Mouse (Mus musculus) G1E (cell line): ENCODE results near the gene Csdc2. TPM values are rescaled to one million over a fixed set of nuclear protein-coding genes. Genes with fewer than 3 reads are reported as not detected.

Experiments
- ATAC-seq: 2 replicates; pipeline ENCODE4 v1.8.0; 2016; ENCODE audit warnings: mild to moderate bottlenecking; ENCODE audit not compliant: insufficient number of reproducible peaks, poor library complexity, low FRiP score, severe bottlenecking; ENCODE audit errors: extremely low read depth
- DNase-seq: peaks from one replicate; pipeline ENCODE4 v3.0.0; 2012; ENCODE audit warnings: low spot score
- H3K27me3 ChIP-seq: 2 replicates; pipeline ENCODE4 v1.6.1; 2012; ENCODE audit warnings: mild to moderate bottlenecking, low read length, inconsistent platforms; ENCODE audit not compliant: insufficient read depth
- H3K36me3 ChIP-seq: replicated peaks from 2 replicates; pipeline ENCODE3; 2012; ENCODE audit warnings: mild to moderate bottlenecking, inconsistent platforms
- H3K4me1 ChIP-seq: 2 replicates; pipeline ENCODE4 v1.6.1; 2012; ENCODE audit warnings: low read depth, low read length, inconsistent platforms, mixed read lengths; ENCODE audit not compliant: insufficient read depth
- H3K4me3 ChIP-seq: 2 replicates; pipeline ENCODE4 v1.5.1; 2012; ENCODE audit warnings: low read depth, mild to moderate bottlenecking, inconsistent platforms, low read length, moderate library complexity, mixed read lengths
- H3K9me3 ChIP-seq: replicated peaks from 2 replicates; pipeline ENCODE4 v1.6.1; 2012; ENCODE audit warnings: inconsistent platforms
- CTCF ChIP-seq: IDR thresholded peaks from 2 replicates; pipeline ENCODE4 v1.5.1; 2012; ENCODE audit warnings: low read depth, low read length, inconsistent platforms, mixed read lengths
- GATA1 ChIP-seq: IDR thresholded peaks from 2 replicates; pipeline ENCODE4 v1.6.1; 2012; ENCODE audit warnings: borderline replicate concordance, low read length, inconsistent platforms, mixed read lengths
- GATA2 ChIP-seq: IDR thresholded peaks from 2 replicates; pipeline ENCODE4 v1.6.1; 2012; ENCODE audit warnings: low read depth, low read length, inconsistent platforms, borderline replicate concordance
- POLR2AphosphoS5 ChIP-seq: IDR thresholded peaks from 2 replicates; pipeline ENCODE4 v1.6.1; 2012; ENCODE audit warnings: low read depth, low read length, inconsistent platforms; ENCODE audit not compliant: insufficient replicate concordance
- TAL1 ChIP-seq: conservative IDR thresholded peaks from 2 replicates; pipeline ENCODE4 v1.6.1; 2012; ENCODE audit warnings: low read depth, low read length, inconsistent platforms, mixed read lengths
- polyA plus RNA-seq: library from polyadenylated mRNA; stranded (reverse); fragments of >175 nt; gene quantifications from 2 replicates; pipeline ENCODE4 v1.2.3, GENCODE M21; 2012
- total RNA-seq, 2 experiments: library from RNA; stranded (forward) in 1 of 2; stranded (reverse) in 1 of 2; fragments of 200-1000 nt in 1 of 2; fragments of >200 nt in 1 of 2; fragmentation: Nextera tagmentation in 1 of 2; gene quantifications; 2 replicates each; pipeline ENCODE4 v1.2.3; 2014 to 2017

The Csdc2 gene
- total and polyA plus RNA-seq, 3 experiments, result not detected

GRCm38 (mm10) chr15:81993992-81994391 is 57.4 kb downstream of the Csdc2 start:
- H3K9me3 ChIP-seq, result peaks cover 4% of the 10 kb centered on the region; the same call in 1 of the 2 replicates
- DNase-seq, result no peak
- H3K4me3 ChIP-seq, result no peak overlapping the region
- peaks cover 18% of the 10 kb centered on the region for H3K4me1 ChIP-seq
- H3K27me3 ChIP-seq, result no peaks in the 10 kb centered on the region
- H3K36me3 ChIP-seq, result peaks cover 72% of the 10 kb centered on the region
- ATAC-seq, result no peak
- TF ChIP-seq GATA2 (no peak), POLR2AphosphoS5 (no peak), GATA1 (no peak), TAL1 (no peak), CTCF (no peak)

Other genes with a start within 250 kb of the Csdc2 start
- not detected in 2 replicates for gene Chadl, start 239.5 kb upstream of the Csdc2 start, total RNA-seq (2014; fragmentation: Nextera tagmentation)
- 0.05 and 0.17 TPM in 2 replicates for gene Chadl, start 239.5 kb upstream of the Csdc2 start, total RNA-seq (2017)
- not detected in 2 replicates for gene Chadl, start 239.5 kb upstream of the Csdc2 start, polyA plus RNA-seq
- gene Zc3h7b, start 191.7 kb upstream of the Csdc2 start, total RNA-seq (2014; fragmentation: Nextera tagmentation), result 37.5 and 39.8 TPM in 2 replicates
- gene Zc3h7b, start 191.7 kb upstream of the Csdc2 start, total RNA-seq (2017), result 14.2 and 14.3 TPM in 2 replicates
- gene Zc3h7b, start 191.7 kb upstream of the Csdc2 start, polyA plus RNA-seq, result 66.6 and 76.7 TPM in 2 replicates
- gene Rangap1, start 191.2 kb upstream of the Csdc2 start, total RNA-seq (2014; fragmentation: Nextera tagmentation), result 58.2 and 71.6 TPM in 2 replicates
- gene Rangap1, start 191.2 kb upstream of the Csdc2 start, total RNA-seq (2017), result 114 and 115 TPM in 2 replicates
- 183 and 245 TPM in 2 replicates for gene Rangap1, start 191.2 kb upstream of the Csdc2 start, polyA plus RNA-seq
- gene Tef, start 134.3 kb upstream of the Csdc2 start, total RNA-seq (2014; fragmentation: Nextera tagmentation), result 23.2 and 28.1 TPM in 2 replicates
- 61.5 and 61.7 TPM in 2 replicates for gene Tef, start 134.3 kb upstream of the Csdc2 start, total RNA-seq (2017)
- 69.5 and 75.8 TPM in 2 replicates for gene Tef, start 134.3 kb upstream of the Csdc2 start, polyA plus RNA-seq
- gene Tob2, start 78.0 kb upstream of the Csdc2 start, total RNA-seq (2014; fragmentation: Nextera tagmentation), result 30.4 and 32.3 TPM in 2 replicates
- 8.5 and 9.9 TPM in 2 replicates for gene Tob2, start 78.0 kb upstream of the Csdc2 start, total RNA-seq (2017)
- 35.4 and 37.5 TPM in 2 replicates for gene Tob2, start 78.0 kb upstream of the Csdc2 start, polyA plus RNA-seq
- gene Phf5a, start 64.8 kb upstream of the Csdc2 start, total RNA-seq (2014; fragmentation: Nextera tagmentation), result 79.6 and 81.9 TPM in 2 replicates
- gene Phf5a, start 64.8 kb upstream of the Csdc2 start, total RNA-seq (2017), result 99.2 and 121 TPM in 2 replicates
- gene Phf5a, start 64.8 kb upstream of the Csdc2 start, polyA plus RNA-seq, result 8.0 and 10.3 TPM in 2 replicates
- gene Aco2, start 64.5 kb upstream of the Csdc2 start, total RNA-seq (2014; fragmentation: Nextera tagmentation), result 152 and 177 TPM in 2 replicates
- gene Aco2, start 64.5 kb upstream of the Csdc2 start, total RNA-seq (2017), result 124 and 140 TPM in 2 replicates
- 142 TPM in 2 replicates for gene Aco2, start 64.5 kb upstream of the Csdc2 start, polyA plus RNA-seq
- gene Polr3h, start 10.5 kb upstream of the Csdc2 start, total RNA-seq (2014; fragmentation: Nextera tagmentation), result 6.8 and 8.4 TPM in 2 replicates
- gene Polr3h, start 10.5 kb upstream of the Csdc2 start, total RNA-seq (2017), result 25.0 and 26.7 TPM in 2 replicates
- gene Polr3h, start 10.5 kb upstream of the Csdc2 start, polyA plus RNA-seq, result 36.8 and 62.8 TPM in 2 replicates
- 51.6 and 57.8 TPM in 2 replicates for gene Pmm1, start 24.2 kb downstream of the Csdc2 start, total RNA-seq (2014; fragmentation: Nextera tagmentation)
- gene Pmm1, start 24.2 kb downstream of the Csdc2 start, total RNA-seq (2017), result 35.9 and 42.9 TPM in 2 replicates
- gene Pmm1, start 24.2 kb downstream of the Csdc2 start, polyA plus RNA-seq, result 157 and 161 TPM in 2 replicates
- gene 1700029P11Rik, start 43.8 kb downstream of the Csdc2 start, total RNA-seq (2014; fragmentation: Nextera tagmentation), result not detected in 2 replicates
- not detected in 2 replicates for gene 1700029P11Rik, start 43.8 kb downstream of the Csdc2 start, total RNA-seq (2017)
- gene 1700029P11Rik, start 43.8 kb downstream of the Csdc2 start, polyA plus RNA-seq, result not detected in 2 replicates
- gene Xrcc6, start 51.1 kb downstream of the Csdc2 start, total RNA-seq (2014; fragmentation: Nextera tagmentation), result 49.8 and 50.1 TPM in 2 replicates
- 114 and 154 TPM in 2 replicates for gene Xrcc6, start 51.1 kb downstream of the Csdc2 start, total RNA-seq (2017)
- gene Xrcc6, start 51.1 kb downstream of the Csdc2 start, polyA plus RNA-seq, result 10.1 and 12.4 TPM in 2 replicates
- gene Desi1, start 97.1 kb downstream of the Csdc2 start, total RNA-seq (2014; fragmentation: Nextera tagmentation), result 38.2 and 57.9 TPM in 2 replicates
- 5.4 and 6.1 TPM in 2 replicates for gene Desi1, start 97.1 kb downstream of the Csdc2 start, total RNA-seq (2017)
- 45.4 and 60.0 TPM in 2 replicates for gene Desi1, start 97.1 kb downstream of the Csdc2 start, polyA plus RNA-seq
- 181 TPM in 2 replicates for gene Snu13, start 110.8 kb downstream of the Csdc2 start, total RNA-seq (2014; fragmentation: Nextera tagmentation)
- gene Snu13, start 110.8 kb downstream of the Csdc2 start, total RNA-seq (2017), result 269 and 279 TPM in 2 replicates
- gene Snu13, start 110.8 kb downstream of the Csdc2 start, polyA plus RNA-seq, result 80.5 and 283 TPM in 2 replicates
- not detected in 2 replicates for gene 4930407I10Rik, start 122.4 kb downstream of the Csdc2 start, total RNA-seq (2014; fragmentation: Nextera tagmentation)
- gene 4930407I10Rik, start 122.4 kb downstream of the Csdc2 start, total RNA-seq (2017), result 0.16 TPM in 1 of 2 replicates, not detected in the other
- gene 4930407I10Rik, start 122.4 kb downstream of the Csdc2 start, polyA plus RNA-seq, result not detected in 2 replicates
- not detected in 2 replicates for gene Mei1, start 133.2 kb downstream of the Csdc2 start, total RNA-seq (2014; fragmentation: Nextera tagmentation)
- gene Mei1, start 133.2 kb downstream of the Csdc2 start, total RNA-seq (2017), result 0.05 TPM in 1 of 2 replicates, not detected in the other
- not detected in 2 replicates for gene Mei1, start 133.2 kb downstream of the Csdc2 start, polyA plus RNA-seq
- 9.0 and 16.7 TPM in 2 replicates for gene Ccdc134, start 191.2 kb downstream of the Csdc2 start, total RNA-seq (2014; fragmentation: Nextera tagmentation)
- gene Ccdc134, start 191.2 kb downstream of the Csdc2 start, total RNA-seq (2017), result 29.7 and 31.7 TPM in 2 replicates
- 5.5 and 13.9 TPM in 2 replicates for gene Ccdc134, start 191.2 kb downstream of the Csdc2 start, polyA plus RNA-seq
- gene Srebf2, start 210.4 kb downstream of the Csdc2 start, total RNA-seq (2014; fragmentation: Nextera tagmentation), result 97.6 and 164 TPM in 2 replicates
- 42.5 and 48.5 TPM in 2 replicates for gene Srebf2, start 210.4 kb downstream of the Csdc2 start, total RNA-seq (2017)
- gene Srebf2, start 210.4 kb downstream of the Csdc2 start, polyA plus RNA-seq, result 440 and 648 TPM in 2 replicates